Mouse (Mus musculus) hindbrain, embryonic 14.5 days (tissue): ENCODE measurements around the gene Tmem143. TPM values are rescaled to one million over a fixed set of nuclear protein-coding genes. Genes with fewer than 3 reads are reported as not detected.
A peak's percentile ranks its signal among the peaks of the same experiment; 100 is the strongest.

ENCODE experiments used
- ATAC-seq: fragments of 200-750 bp; cut with Nextera tagmentation; 2 replicates; pipeline ENCODE4 v1.8.0; 2017; ENCODE audit warnings: moderate number of reproducible peaks, mild to moderate bottlenecking, moderate TSS enrichment, moderate library complexity; ENCODE audit not compliant: low FRiP score
- DNase-seq: peaks from one replicate; pipeline ENCODE4 v3.0.0-alpha.2; 2015; ENCODE audit warnings: low spot score
- H3K27ac ChIP-seq: fragments of 300-500 bp; sonication (generic); 2 replicates; pipeline ENCODE4 v1.5.1; 2014; ENCODE audit warnings: mild to moderate bottlenecking, moderate library complexity
- H3K27me3 ChIP-seq: fragments of 300-500 bp; sonication (generic); 2 replicates; pipeline ENCODE4 v1.6.1; 2014; ENCODE audit warnings: mild to moderate bottlenecking, low read length, mixed read lengths; ENCODE audit not compliant: control insufficient read depth, insufficient read depth
- H3K36me3 ChIP-seq: fragments of 300-500 bp; sonication (generic); replicated peaks from 2 replicates; pipeline ENCODE4 v1.6.1; 2014; ENCODE audit not compliant: control insufficient read depth, insufficient read depth
- H3K4me1 ChIP-seq: fragments of 300-500 bp; sonication (generic); replicated peaks from 2 replicates; pipeline ENCODE4 v1.6.1; 2014; ENCODE audit warnings: antibody characterized with exemption, low read length, mixed read lengths; ENCODE audit not compliant: control insufficient read depth, insufficient read depth
- H3K4me2 ChIP-seq: fragments of 300-500 bp; sonication (generic); replicated peaks from 2 replicates; pipeline ENCODE4 v1.6.1; 2014; ENCODE audit warnings: mild to moderate bottlenecking, moderate library complexity
- H3K4me3 ChIP-seq: fragments of 300-500 bp; sonication (generic); replicated peaks from 2 replicates; pipeline ENCODE4 v1.5.1; 2014; ENCODE audit warnings: mild to moderate bottlenecking, low read length
- H3K9ac ChIP-seq: fragments of 300-500 bp; sonication (generic); 2 replicates; pipeline ENCODE4 v1.6.1; 2014
- H3K9me3 ChIP-seq: fragments of 300-500 bp; sonication (generic); 2 replicates; pipeline ENCODE4 v1.6.1; 2016; ENCODE audit warnings: low read length; ENCODE audit not compliant: control insufficient read depth
- WGBS: fragments of 180-500 bp; shearing (Covaris S2); extraction: QIAGEN DNeasy Blood & Tissue Kit; methylation state at CpG from one replicate; pipeline ENCODE4 v1.1.7; 2014; 5-methylcytosine and 5-hydroxymethylcytosine counted together
- polyA plus RNA-seq: library from polyadenylated mRNA; unstranded; fragments of >200 nt; fragmentation: Nextera tagmentation; extraction: Ambion mirVana; gene quantifications from 2 replicates; pipeline ENCODE4 v1.2.1, GENCODE M21; 2014

Tmem143 gene
- polyA plus RNA-seq, 1 experiment from 2014 or later, result 5.6 TPM

DNA sequence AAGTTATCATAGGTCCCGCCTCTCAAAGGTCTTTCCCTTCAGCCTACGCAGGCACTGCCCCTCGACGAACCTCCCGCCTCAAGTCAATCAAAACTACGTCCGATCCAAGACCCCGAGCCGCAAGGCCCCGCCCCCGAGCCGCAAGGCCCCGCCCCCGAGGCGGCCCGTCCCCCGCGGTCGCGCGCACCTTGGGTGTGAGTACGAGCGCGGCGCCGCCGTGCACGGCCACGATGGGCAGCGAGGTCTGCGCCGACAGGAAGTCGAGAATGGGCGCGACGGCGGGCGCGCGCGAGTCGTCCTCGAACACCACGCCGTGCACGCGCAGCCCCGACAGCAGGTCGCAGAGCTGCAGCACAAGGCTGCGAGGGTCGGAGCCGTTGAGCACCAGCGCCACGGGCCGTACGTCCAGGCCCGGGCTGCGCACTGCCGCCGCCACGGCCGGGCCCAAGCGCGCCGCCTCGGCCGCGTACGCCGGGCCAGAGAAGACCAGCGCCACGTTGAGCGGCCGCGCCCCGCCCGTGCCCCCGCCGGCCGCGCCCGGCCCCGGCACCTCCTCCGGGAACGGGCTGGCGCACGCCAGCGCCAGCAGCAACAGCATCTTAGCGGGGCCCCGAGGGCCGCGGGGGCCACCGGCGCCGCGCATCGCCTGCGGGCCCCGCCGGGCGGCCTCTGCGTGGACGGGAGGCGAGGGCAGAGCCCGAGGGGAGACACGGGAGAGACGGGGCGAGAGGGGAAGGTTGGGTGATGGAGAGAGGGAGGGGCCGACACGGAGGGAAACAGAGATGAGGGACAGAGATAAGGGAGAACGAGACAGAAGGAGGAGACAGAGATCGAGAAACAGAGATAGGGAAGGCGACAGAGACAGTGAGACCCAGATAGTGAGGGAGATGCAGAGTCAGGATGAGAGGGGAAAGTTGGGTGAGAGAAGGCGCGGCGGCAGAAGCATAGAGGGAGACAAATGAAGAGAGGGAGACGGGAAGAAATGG is 30.5 kb upstream of the Tmem143 start:
- ATAC-seq (peak; percentile 58), DNase-seq (peak; percentile 92)
- Histone ChIP-seq H3K27me3 (peaks cover 10% of the 10 kb centered on the region; the same call in 1 of the 2 replicates), H3K27ac (peak overlapping the region; percentile 40), H3K9me3 (no peaks in the 10 kb centered on the region), H3K9ac (peak overlapping the region; percentile 83), H3K4me1 (peaks cover 34% of the 10 kb centered on the region; the same call in 1 of the 2 replicates), H3K36me3 (no peaks in the 10 kb centered on the region), H3K4me3 (peak overlapping the region; percentile 63), H3K4me2 (peak overlapping the region; percentile 78)
- 1% methylated on average over 109 of the region's 117 CpGs for WGBS

DNA sequence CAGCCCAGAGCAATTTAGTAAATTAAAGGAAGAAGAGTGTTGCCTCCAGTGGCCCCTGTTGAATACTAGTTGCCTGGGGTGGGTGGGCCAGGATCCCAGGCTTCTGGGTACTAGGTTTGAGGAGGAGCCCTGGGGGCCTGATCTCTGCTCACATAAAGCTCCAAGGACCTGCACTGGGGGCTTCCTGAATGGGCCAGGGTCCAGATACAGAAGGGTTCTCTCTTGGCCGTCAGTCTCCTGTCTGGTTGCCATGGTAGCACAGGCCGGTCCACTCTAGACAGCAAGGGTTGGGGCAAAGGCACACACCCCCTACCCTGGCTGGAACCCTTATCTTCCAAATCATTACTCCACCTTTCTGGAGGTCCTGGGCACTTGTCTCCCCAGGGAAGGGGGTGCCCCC is 28.9 kb upstream of the Tmem143 start:
- Histone ChIP-seq H3K27me3 (peaks cover 10% of the 10 kb centered on the region; the same call in 1 of the 2 replicates), H3K9me3 (no peaks in the 10 kb centered on the region), H3K27ac (no peak overlapping the region), H3K36me3 (no peaks in the 10 kb centered on the region), H3K4me3 (peak overlapping the region; percentile 4), H3K4me1 (peaks cover 34% of the 10 kb centered on the region; the same call in 1 of the 2 replicates), H3K9ac (peak overlapping the region; percentile 83; the same call in 1 of the 2 replicates), H3K4me2 (peak overlapping the region; percentile 78)
- ATAC-seq (no peak), DNase-seq (no peak)
- 7% methylated on average over 2 of the region's 2 CpGs for WGBS

DNA sequence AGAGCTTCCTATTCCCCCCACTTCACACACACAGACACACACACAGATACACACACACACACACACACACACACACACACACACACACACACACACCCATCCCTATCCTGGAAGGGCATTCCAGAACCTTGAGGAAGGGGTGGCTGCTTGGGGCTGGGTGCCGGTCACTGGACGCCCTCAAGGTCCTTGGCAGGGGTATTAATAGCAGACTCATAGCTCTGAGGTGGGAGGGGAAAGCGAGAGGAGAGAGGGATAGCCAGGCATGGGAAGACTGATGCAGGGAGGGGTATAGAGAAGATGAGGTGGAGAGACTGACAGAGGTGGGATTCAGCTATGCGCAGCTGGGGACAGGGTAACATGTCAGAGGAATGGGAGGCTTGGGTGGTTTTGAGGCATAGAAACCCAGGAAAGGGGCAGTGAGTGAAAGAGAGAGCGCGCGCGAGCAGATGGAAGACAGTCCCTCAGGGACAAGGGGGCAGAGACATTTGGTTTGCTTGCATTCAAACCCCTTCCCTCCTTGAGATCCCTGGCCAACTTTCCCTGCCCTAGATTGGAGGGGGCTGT is 27.6 kb upstream of the Tmem143 start:
- Histone ChIP-seq H3K4me2 (peak overlapping the region; percentile 78), H3K4me3 (peak overlapping the region; percentile 43), H3K9me3 (no peaks in the 10 kb centered on the region), H3K27me3 (peaks cover 10% of the 10 kb centered on the region; the same call in 1 of the 2 replicates), H3K4me1 (peaks cover 42% of the 10 kb centered on the region), H3K27ac (peak overlapping the region; percentile 52; the same call in 1 of the 2 replicates), H3K36me3 (0 out of 2 replicates have a peak, but pooled peaks cover 2% of the 10 kb centered on the region), H3K9ac (peak overlapping the region; percentile 77)
- WGBS, result 16% methylated on average over 8 of the region's 8 CpGs
- ATAC-seq, result no peak
- no peak for DNase-seq

DNA sequence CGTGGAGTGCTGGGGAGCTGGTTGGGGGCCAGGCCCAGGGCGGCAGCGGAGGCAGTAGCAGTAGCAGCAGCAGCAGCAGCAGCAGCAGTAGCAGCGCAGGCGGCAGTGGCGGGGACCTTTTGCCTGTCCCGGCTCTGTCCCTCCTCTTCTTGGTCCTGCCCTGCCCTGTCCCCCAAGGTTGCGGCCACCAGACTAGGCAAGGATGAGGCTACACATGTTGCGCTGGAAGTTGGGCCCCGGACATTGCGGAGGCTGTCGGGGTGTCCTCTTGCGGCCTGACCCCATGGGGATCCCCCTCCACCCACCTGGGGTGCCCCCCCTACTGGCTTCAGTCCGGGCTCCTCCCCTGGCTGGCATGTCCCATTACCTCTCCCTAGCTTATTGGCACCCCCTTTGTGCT is 27.0 kb upstream of the Tmem143 start:
- ATAC-seq (no peak), DNase-seq (no peak)
- Histone ChIP-seq H3K27me3 (peaks cover 10% of the 10 kb centered on the region; the same call in 1 of the 2 replicates), H3K4me1 (peaks cover 48% of the 10 kb centered on the region), H3K4me3 (peak overlapping the region; percentile 43), H3K9ac (peak overlapping the region; percentile 77), H3K4me2 (peak overlapping the region; percentile 78), H3K9me3 (no peaks in the 10 kb centered on the region), H3K27ac (peak overlapping the region; percentile 57; the same call in 1 of the 2 replicates), H3K36me3 (peaks cover 8% of the 10 kb centered on the region)
- 4% methylated on average over 11 of the region's 14 CpGs for WGBS

DNA sequence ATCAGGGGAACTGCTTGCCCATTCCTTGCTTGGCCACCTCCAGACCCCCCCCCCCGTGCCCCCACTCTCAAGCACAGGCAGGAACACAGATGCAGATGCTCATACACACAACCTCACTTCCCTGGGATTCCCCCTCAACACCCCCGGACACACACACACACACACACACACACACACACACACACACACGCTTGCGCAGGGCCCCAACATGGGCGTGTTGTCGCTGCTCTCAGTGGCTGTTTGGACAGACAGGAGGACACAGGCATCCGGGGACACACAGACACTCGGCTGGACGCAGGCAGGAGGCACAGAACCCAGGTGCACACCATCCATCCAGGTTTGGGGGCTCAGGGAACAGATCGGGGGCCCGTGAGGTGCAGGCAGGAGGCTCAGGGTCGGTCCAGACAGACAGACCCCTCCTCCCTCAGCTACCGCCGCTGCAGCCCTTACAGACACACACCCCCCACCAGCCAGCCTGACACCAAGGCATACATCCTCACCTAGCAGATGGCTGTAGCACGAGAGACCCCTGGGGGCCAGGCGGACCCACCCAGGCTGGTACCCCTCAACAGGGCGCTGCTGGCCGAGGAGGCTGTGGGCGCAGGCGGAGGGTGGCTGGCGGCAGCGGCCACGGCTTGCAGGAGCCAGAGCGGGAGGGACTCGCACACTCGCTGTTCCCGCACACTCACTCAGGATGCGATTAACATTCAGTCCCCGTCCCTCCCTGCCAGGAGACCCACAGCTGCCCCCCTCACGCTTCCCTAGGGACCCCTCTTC is 26.3 kb upstream of the Tmem143 start:
- Histone ChIP-seq H3K9ac (peak overlapping the region; percentile 77), H3K36me3 (peaks cover 14% of the 10 kb centered on the region), H3K27me3 (peaks cover 10% of the 10 kb centered on the region; the same call in 1 of the 2 replicates), H3K27ac (peak overlapping the region; percentile 57; the same call in 1 of the 2 replicates), H3K9me3 (no peaks in the 10 kb centered on the region), H3K4me1 (peaks cover 52% of the 10 kb centered on the region), H3K4me3 (peak overlapping the region; percentile 43), H3K4me2 (peak overlapping the region; percentile 78)
- 1% methylated on average over 30 of the region's 30 CpGs for WGBS
- DNase-seq (no peak), ATAC-seq (0 out of 2 replicates have a peak, but pooled peaks have one; percentile 2)

DNA sequence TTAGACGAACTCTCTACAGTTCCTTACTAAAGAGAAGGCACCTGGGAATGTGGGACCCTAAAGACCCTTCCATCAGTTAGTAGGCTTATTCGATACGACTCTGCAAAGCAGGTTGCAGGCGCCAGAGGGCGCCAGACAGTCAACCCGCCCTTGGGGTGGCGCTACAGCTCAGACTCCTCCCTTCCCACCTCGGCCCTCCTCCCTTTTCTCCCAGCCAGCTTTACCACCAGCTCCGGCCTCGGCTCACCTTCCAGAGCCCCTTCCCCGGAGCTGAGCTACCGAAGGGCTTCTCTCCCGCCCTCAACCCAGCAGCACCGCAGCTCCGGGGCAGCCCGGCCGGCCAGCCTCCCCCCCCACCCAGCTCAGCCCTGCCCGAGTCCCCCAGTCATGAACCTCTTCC is 24.1 kb upstream of the Tmem143 start, which contains the start of gene Kdelr1:
Kdelr1 (plus strand) TSS at position 149 of the 400 bp plus-strand sequence.
- WGBS, result under 1% methylated on average over 18 of the region's 18 CpGs
- H3K4me2 ChIP-seq, result peak within 1 kb of the TSS; percentile 71
- peaks cover 48% of the 10 kb centered on the region for H3K4me1 ChIP-seq
- 0 out of 2 replicates have a peak, but pooled peaks cover 2% of the 10 kb centered on the region for H3K27me3 ChIP-seq
- peak within 1 kb of the TSS; percentile 68 for H3K4me3 ChIP-seq
- H3K9me3 ChIP-seq, result no peaks in the 10 kb centered on the region
- peaks cover 35% of the 10 kb centered on the region for H3K36me3 ChIP-seq
- peak within 1 kb of the TSS; percentile 88 for H3K9ac ChIP-seq
- H3K27ac ChIP-seq, result peak within 1 kb of the TSS; percentile 80
- peak; percentile 95 for DNase-seq
- peak; percentile 63 for ATAC-seq

DNA sequence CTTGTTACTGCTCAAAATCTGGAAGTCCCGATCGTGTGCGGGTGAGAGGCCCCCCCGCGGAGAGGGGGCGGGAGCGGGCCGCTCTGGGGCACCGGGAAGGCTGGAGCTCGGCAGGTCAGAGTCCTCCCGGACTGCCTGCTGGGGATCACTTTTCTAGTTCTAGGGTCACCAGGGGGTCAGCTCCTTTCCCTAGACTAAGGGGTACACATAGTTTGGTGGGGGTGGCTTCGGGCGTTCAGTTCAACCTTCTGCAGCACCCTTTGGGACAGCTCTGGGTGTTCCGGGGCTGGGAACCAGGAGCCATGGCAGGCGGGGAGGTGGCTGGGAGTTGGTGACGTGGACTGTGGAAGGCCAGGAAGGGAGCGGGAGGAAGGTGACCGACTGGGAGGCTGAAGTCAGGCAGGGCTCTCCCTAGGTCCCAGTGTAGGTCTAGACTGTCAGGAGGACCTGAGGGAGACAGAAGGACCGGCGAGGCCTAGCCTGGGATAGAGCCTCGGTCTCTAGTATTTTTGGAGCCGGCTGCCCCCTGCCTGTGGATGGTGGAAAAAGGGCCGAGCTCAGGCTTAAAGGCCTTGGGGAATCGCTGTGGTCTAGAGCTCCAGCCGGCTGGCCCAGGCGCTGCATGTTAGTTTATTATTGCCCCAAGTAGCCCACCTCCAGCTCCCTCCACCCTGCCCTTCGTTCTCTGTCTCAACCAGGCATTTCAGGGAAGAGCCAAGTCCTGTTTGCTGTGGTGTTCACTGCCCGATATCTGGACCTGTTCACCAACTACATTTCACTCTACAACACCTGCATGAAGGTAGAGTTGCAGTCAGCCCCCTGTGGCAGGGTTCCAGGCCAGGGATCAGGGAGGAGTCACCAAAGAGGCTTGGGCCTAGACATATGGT is 23.4 kb upstream of the Tmem143 start:
- peak; percentile 28 for ATAC-seq
- H3K27me3 ChIP-seq, result no peaks in the 10 kb centered on the region
- no peaks in the 10 kb centered on the region for H3K9me3 ChIP-seq
- peak overlapping the region; percentile 68 for H3K4me3 ChIP-seq
- peak overlapping the region; percentile 88 for H3K9ac ChIP-seq
- 3% methylated on average over 28 of the region's 28 CpGs for WGBS
- H3K36me3 ChIP-seq, result peaks cover 41% of the 10 kb centered on the region
- peak overlapping the region; percentile 80 for H3K27ac ChIP-seq
- peak; percentile 65 for DNase-seq
- H3K4me1 ChIP-seq, result peaks cover 41% of the 10 kb centered on the region
- H3K4me2 ChIP-seq, result peak overlapping the region; percentile 71

DNA sequence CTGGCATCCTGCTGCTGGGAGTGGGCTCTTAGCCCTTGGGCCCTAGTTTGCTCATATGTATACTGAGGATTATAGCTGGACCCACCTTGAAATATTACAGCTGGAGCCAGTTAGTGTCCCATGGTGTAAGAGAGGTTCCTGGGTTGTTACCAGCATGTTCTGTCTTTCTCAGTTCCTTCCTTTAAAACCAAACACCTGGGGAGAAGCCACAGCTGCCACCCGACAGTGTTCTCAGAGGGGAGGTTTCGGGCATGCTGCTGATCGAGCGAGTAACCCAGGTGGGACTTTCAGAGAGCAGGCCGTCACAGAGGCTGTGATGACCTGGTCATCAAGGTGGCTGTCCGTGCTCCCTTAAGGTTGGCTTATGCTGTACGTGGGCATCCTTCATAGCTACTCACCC is 19.8 kb upstream of the Tmem143 start:
- Histone ChIP-seq H3K9me3 (no peaks in the 10 kb centered on the region), H3K36me3 (peaks cover 77% of the 10 kb centered on the region), H3K4me3 (no peak overlapping the region), H3K4me2 (no peak overlapping the region), H3K4me1 (peaks cover 18% of the 10 kb centered on the region), H3K9ac (no peak overlapping the region), H3K27me3 (no peaks in the 10 kb centered on the region), H3K27ac (no peak overlapping the region)
- 95% methylated on average over 7 of the region's 7 CpGs for WGBS
- DNase-seq (no peak), ATAC-seq (no peak)
